Mouse (Mus musculus): ENCODE measurements around the gene Ankrd11.

The Ankrd11 gene

DNA sequence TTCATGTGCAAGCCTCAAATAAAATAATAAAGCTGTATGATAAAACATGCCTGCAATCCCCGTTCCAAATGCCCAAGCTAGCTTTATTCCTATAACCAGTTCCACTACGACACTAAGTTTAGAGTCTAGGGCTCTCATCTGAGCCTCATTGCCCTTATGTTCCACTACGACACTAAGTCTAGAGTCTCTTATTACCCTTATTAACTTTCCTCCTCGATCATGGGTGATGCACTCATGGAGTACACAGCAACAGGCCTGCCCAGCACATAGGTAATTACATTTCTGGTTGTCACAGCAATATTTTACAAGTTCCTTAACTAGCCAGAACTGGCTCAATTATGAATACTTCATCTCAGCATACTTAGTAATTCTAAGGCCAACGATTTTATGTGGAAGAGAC is 36.3 kb downstream of the Ankrd11 start:
- no peak for DNase-seq (ENCODE audit: low spot score in 2 of 2)

DNA sequence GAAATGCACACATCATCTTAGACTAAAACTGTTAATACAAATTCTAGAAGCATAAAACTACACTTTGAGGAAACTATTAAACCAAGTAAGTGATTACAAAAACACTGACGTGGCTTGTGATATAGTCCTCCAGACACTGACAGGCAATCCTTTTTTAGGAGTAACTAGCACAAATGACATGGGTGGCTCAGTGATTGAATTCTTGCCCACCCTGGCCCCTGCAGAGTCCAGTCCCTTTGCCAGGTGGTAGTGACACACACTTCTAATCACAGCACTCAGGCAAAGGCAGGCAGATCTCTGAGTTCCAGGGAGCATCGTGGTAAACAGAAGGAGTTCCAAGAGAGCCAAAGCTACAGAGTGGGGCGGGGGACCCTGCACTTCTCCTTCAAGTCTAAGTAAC is 36.7 kb downstream of the Ankrd11 start:
- DNase-seq (ENCODE audit: low spot score in 2 of 2), result no peak

DNA sequence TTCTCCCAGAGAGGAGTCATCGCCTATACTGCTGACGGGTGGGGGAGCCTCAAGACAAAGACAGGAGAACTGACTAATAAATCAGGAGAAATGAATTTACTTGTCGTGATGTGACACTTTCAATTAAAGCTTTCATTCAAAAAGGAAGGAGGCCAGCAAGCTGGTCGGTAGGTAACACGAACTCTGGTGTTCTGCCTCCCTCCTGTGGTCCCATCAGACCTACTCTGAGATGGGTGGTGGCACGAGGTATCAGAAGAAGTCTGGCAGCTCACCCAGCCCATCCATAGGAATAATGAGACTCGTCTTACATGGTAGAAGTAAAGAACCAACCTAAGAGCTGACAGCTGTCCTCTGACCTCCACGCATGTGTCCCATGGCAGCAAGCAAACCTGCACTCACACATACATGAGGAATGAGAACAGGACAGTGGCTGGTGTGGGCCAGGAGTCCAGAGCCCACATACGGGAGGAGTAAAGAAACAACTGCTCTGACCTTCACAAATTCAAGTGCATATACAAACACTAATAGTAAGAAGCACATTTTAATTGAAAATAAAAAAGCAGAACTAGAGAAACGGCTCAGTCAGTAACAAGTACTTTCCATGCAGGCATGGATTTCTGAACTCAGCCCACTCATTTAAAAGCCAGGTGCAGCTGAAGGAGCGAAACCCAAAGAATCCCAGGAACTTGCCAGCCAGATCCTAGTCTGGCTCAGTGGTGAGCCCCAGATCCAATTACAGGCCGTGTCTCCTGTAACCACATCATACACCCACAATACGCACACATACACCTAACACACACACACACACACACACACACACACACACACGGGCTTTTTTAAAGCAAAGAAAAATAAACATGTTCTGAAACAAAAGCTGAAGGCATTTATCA is 37.8 kb downstream of the Ankrd11 start:
- no peak for DNase-seq (ENCODE audit: low spot score in 2 of 2)

DNA sequence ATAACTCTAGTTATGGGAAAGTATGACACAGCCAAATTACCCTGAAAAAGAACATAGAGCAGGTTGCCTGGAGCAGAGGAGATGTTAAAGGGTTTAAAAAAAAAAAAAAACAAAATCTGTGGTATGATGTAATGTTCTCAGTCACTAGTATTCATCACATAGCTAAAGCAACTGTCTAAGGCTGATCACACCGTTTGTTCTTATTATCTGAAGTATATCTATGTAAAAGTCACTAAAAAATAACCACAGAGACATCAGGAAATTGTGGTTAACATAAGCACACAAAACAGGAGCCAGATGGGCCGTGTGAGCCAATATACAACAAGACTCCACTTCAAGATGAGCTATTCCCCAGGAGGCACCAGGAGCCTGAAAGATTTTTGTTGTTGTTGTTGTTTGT is 41.8 kb downstream of the Ankrd11 start:
- DNase-seq (ENCODE audit: low spot score in 2 of 2), result no peak

DNA sequence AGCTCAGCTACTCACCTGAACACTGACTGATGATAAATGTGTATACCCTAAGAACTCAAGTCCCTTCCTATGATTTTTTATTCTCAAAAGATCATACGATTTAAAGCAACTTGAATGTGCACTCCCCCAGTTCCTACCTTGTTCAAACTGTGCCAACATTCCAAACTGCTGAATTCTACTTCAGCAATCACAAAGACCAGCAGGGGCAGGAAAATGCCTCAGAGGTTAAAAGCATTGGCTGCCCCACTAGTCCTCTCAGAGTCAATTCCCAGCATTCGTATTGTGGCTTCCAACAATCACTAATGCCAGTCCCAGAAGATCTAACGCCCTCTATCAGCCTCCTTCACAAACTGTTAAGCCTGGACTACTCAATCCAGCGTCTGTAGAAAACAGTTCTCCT is 44.1 kb downstream of the Ankrd11 start:
- no peak for DNase-seq (ENCODE audit: low spot score in 2 of 2)

DNA sequence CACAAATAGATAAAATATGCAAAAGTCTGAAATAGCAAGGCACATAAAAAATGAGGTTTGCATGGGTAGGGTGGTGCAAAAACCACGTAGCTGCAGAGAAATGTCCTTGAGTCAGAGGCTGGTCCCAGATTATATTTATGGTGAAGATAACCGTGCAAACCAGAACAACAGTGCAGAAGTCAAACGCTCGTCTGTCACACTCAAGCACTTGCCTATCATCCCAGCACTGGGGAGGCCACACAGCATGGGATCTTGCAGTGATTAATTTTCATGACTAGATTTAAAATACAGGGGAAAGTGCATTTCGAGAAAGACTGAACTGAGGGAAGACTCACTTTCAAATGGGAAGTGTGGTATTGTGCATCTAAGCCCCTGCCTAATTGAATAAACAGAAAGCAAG is 48.3 kb downstream of the Ankrd11 start:
- DNase-seq (ENCODE audit: low spot score in 2 of 2), result no peak

DNA sequence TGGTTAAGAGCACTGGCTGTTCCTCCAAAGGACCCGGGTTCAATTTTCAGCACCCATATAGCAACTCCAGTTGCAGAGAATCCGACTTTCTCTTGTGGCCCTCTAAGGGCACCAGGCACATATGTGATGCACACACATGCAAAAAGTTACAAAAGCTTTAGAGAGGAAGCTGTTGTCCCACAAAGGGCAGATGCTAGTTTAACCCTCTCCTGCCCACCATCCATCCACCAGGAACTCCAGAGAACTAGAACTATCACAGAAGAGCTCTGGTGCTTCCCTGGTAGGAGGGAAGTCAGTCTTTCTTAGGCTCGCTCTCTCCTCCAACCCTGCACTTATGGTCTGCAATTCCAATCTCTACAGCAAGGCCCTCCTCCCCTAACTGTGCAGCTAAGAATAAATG is 49.0 kb downstream of the Ankrd11 start:
- DNase-seq (ENCODE audit: low spot score in 2 of 2), result no peak

DNA sequence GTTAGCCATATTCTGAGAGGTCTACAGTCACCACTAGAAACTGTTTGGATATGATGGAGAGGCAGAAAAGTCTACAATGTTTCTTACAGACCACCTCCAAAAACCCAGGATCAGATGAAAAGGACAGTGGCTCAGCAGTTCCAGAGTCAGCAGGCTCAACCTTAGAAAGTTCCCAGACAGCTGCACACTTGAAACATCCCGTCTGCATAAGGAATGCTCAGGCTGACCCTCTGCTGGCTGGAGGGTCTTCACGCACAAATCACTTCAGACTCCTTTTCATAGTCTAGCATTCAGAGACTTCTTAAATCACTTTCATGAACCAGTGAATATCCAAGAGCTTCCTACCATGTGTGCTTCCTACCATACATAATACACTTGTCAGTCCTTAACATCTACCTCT is 49.8 kb downstream of the Ankrd11 start:
- DNase-seq (ENCODE audit: low spot score in 2 of 2), result no peak

DNA sequence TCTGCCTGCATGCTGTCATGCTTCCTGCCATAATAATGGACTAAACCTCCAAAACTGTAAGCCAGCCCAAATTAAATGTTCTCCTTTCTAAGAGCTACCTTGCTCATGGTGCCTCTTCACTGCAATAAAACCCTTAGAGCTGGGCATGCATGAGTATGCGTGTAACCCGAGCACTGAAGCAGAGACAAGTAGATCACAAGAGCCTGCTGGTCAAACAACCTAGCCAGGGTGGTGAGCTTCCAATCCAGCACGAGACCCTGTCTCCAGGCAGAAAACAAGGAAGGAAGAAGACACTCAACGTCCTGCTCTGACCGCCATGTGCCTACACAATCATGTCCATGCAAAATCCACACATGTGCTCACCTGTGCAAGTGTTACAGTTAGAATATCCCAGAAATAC is 50.7 kb downstream of the Ankrd11 start:
- no peak for DNase-seq (ENCODE audit: low spot score in 2 of 2)

DNA sequence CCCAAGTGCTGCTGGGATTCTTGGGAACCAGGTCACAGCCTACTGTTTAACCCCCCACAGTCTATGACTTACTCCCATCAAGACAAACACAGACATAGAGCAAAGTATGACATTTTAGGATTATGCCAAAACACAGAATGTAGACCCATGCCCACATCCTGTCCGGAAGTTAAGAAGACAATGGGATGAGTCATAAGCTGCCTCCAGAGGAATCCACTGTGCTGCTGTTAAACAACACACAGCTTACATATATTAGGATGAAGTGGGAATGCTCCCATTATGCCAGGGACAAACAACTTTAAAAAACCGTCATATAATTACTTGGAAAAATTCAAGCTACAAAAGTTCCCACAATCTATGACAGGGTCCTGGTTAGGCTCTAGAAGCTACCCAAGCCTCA is 52.1 kb downstream of the Ankrd11 start:
- no peak for DNase-seq (ENCODE audit: low spot score in 2 of 2)

DNA sequence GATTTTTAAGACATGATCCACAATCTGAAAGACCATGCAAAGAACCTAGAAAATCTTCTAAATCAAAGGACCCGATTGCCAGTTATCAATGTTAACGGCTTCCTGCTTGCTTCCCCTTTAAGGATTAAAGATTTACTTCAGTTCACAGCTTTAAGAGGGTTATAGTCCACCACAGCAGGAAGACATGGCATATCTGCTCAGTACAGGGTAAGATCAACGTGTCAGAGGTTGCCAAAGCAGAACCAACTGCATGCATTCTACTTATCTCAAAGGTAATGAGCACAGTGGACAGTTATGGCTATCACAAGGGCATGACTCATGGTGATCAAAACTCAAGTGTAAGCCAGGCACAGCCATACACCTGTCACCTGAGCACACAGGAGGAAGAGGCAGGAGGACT is 53.1 kb downstream of the Ankrd11 start:
- DNase-seq (ENCODE audit: low spot score in 2 of 2), result no peak

DNA sequence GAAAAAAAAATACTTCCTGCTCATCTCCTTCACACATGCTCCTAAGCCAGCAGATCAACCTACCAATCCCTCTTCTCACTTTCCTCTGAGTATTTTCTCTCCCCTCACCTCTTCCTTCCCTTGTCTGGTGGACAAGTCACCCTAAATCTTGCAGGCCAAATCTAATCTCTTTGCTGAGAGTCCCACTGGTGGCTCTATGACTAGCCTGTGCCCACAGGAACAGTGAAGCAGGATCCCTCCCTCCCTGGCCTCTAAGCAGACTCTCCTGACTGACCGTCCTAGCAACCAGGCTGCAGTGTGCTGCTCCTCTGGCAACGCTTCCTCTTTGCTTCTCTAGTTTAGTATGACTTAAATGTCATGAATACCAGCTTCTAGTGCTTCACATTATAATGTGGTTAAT is 54.8 kb downstream of the Ankrd11 start:
- no peak for DNase-seq (ENCODE audit: low spot score in 2 of 2)

DNA sequence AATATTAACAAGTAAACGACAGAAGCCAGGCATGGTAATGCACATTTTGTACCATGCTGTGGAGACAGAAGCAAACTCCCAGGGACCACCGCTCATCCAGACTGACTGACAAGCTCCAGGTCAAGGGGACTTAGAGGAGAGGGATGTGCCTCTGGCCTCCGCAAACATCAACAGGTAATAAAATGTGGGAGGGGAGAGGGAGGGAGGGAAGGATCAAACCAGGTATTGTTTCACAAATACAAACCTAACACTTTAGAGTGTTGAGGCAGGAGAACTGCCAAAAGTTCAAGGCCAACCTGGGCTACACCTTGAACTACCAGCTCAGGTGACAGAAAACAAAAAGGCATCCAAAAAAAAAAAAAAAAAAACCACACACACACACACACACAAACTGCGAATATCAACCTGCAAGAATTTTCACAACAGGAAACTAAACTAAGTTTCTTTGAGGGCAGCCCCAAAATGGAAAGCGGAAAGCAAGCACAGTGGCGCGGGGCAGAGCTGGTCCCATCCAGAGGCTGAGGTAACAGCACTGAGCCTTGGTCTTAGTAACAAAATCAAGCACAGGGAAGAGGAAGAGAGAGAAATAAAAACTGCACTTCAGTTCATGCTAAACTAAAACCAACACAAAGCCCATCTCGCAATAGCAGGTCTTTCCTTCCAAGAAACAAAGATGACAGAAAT is 55.4 kb downstream of the Ankrd11 start:
- DNase-seq (ENCODE audit: low spot score in 2 of 2), result no peak

DNA sequence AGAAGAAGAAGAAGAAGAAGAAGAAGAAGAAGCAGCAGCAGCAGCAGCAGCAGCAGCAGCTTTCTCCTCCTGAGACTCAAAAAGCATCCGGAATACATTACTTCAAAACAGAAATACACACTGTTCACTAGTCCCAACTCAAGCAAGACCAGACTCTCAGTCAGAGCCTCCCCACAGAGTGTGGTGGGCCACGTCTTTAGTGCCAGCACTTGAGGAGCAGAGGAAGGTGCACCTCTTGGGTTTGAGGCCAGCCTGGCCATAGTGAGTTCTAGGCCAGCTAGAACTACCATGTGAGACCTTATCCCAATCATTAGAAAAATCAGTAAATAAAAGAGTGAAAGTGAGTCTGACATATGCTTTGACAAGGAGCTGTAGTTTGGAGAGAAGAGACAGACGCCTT is 57.9 kb downstream of the Ankrd11 start:
- DNase-seq (ENCODE audit: low spot score in 2 of 2), result no peak

DNA sequence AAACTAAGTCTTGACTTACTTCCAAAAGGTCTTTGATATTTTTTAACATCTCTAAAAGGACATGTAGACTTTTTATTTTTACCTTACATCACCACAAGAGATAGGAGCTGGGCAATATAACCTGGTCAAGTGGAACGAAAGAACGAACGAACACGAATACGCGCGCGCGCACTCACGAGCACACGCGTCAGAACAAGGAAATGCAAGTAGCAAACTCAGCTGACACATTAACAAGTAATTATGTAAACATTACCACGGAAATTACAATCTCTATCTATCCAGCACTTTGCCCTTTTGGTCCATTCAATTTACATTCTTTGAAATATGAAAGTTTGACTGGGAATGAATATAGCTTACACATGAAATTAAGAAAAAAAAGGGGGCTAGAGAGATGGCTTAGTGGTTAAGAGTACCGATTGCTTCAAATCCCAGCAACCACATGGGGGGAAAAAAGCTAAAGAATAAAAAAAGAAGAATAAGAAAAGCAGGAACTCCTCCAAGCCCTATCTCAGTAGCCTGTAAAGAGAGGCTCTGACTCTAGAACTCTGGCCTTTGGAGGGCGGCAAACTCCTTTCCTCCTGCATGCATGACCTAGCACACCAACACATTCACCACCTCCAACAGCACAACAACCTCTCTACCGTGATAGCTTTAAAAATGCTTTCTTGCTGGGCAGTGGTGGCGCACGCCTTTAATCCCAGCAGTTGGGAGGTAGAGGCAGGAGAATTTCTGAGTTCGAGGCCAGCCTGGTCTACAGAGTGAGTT is 58.7 kb downstream of the Ankrd11 start:
- DNase-seq (ENCODE audit: low spot score in 2 of 2), result no peak

DNA sequence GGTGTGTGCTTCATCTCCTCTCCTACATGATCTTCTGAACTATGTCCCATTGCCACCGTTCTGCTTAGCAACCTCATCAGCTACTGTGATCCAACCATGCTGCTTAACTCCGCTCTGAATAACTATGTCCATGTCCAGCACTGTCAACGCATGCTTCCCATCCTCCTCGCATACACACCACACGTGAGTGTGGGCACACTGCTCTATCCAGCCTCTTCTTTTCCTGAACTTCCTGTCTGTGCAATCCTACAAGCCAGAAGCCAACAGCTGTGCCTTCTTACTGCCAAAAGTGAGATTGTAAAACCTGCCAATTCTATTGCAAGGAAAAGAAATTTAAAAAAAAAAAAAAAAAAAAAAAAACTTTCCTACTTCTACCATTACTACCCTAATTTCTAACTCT is 60.4 kb downstream of the Ankrd11 start:
- no peak for DNase-seq (ENCODE audit: low spot score in 2 of 2)

DNA sequence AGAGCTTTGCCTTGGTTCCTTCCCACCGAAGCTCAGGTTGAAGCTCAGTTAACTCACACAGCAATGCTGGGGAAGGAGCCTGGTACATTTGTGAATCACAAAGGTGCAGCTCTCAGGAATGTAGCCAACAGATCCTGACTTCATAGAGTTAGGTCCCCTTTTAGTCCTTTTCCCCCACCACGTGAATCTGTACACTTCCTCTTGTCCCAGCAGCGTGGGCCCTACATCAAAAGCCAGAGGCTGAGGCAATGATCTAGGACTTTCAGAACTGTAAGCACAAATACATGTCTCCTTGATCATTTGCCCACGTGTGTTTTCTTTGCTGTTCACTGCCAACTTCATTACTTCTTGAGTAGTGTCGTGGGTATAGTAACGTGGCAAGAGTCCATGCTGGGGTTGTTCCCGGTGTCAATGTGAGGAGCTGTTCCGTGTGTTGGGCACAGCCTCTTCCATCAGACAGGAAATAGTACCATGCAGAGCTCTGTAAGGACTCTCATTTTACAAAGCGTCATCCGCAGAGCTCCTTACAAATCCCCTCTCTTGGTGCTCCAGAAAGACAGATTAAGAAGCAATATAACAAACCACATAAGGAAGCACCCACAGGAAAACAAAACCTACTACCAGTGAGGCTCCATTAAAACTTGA is 62.1 kb downstream of the Ankrd11 start:
- no peak for DNase-seq (ENCODE audit: low spot score in 2 of 2)

DNA sequence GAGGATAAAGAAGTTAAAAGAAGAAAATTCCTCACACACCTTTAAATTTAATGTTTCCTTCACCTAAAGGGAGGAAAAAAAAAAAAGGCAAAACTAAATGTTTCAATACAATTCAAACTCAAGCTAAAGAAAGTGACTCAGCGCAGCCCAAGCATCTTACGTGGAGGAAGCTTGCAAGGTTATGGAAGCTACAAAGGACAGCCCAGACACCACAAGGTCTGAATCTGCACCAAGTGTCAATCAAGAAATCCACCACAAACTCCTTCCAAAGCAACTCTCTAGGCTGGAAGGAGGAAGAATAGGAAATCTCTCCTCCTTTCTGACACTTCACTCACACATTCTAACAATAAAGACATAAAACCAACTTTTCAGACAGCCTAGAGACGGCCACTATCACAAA is 62.7 kb downstream of the Ankrd11 start:
- no peak for DNase-seq (ENCODE audit: low spot score in 2 of 2)

DNA sequence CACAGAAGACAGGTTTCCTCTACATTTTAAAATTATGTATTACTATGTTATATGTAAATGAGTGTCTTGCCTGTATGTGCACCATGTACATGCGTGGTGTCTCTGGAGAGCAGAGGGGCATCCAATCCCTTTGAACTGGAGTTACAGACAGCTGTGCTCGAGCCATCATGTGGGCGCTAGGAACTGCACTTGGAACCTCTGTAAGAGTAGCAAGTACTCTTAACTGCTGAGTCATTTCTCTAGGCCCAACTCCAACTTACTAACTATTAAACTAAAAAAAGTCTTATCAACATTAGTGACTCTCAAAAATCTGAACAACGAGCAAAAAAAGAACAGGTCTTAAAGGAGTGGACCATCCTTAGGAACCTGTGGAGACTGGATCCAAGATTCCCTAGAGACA is 66.0 kb downstream of the Ankrd11 start:
- no peak for DNase-seq (ENCODE audit: low spot score in 2 of 2)

DNA sequence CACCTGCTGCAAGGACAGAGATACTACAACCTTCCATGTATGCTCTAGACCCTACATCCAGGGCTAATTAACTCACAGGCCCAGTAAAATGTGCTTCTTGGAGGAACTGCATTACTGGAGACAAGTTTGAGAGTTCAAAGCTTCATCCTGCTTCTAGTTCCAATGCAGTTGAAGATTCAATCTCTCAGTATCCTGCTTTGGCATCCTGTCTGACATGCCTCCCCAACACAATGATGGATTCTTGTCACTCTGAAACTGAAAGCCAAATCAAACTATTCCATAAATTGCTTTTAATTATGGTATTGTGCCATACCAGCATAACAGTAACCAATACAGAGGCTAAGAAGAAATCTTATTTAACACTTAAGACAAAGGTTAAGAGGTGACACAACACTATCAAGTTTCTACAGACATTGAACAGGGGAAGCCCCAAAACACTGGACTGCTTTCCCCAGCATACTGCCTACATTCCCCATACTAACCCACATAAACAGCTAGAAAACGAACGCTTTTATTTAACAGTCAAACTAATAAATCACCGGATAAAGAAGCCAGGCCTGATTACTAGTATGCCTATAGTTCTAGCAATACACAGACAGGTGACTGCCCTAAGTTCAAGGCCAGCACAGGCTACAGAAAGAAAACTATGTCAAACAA is 72.0 kb downstream of the Ankrd11 start:
- DNase-seq (ENCODE audit: low spot score in 2 of 2), result no peak

DNA sequence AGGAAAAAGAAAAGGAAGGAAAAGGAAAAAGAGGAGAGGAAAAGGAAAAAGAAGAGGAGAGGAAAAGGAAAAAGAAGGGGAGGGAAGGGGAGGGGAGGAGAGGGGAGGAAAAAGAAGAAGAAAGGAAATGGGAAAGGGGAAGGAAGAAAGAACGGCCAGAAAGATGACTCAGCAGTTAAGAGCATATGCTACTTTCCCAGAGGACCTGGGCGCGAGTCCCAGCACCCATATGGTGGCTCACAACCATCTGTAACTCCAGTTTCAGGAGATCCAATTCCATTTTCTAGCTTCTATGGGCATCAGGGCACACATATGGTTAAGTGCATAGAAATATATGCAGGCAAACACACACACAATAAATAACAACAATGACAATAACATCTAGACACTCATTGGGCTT is 73.9 kb downstream of the Ankrd11 start:
- no peak for DNase-seq (ENCODE audit: low spot score in 2 of 2)

DNA sequence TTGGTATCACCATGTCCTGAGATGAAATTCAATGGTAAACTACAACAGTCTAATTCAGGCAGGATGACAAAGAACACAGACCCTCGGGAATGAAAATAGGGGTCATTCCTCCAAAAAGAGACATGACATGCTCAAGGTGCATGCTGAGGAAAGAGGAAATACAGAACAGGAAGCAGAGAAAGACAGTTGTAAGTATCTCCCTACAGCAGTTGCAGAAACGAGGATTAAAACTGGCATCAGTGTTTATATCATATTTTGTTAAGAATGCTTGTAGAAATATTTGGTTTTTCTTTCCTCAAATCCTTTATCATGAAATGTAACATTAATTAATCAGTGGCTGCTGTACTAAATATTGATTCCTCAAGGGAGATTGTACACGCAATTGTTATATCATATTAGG is 75.4 kb downstream of the Ankrd11 start:
- DNase-seq (ENCODE audit: low spot score in 2 of 2), result no peak
